Mouse (Mus musculus) C2C12 (cell line): Measurements from ENCODE around the gene Ifitm1. TPM values are rescaled to one million over a fixed set of nuclear protein-coding genes. Genes with fewer than 3 reads are reported as not detected.

Source experiments
- H3K27me3 ChIP-seq: one replicate; pipeline ENCODE4 v1.6.1; 2011; ENCODE audit not compliant: control insufficient read depth, insufficient read depth, insufficient read length
- H3K36me3 ChIP-seq: one replicate; pipeline ENCODE4 v1.6.1; 2011; ENCODE audit not compliant: control insufficient read depth, insufficient read depth
- H3K4me3 ChIP-seq: one replicate; pipeline ENCODE4 v1.5.1; 2011; ENCODE audit warnings: mild to moderate bottlenecking, control low read depth; ENCODE audit not compliant: poor library complexity, insufficient read depth, severe bottlenecking
- H3K79me2 ChIP-seq: one replicate; pipeline ENCODE4 v1.6.1; 2011; ENCODE audit not compliant: control insufficient read depth, insufficient read depth
- H3K79me3 ChIP-seq: one replicate; pipeline ENCODE4 v1.6.1; 2011; ENCODE audit warnings: low read depth, control low read depth
- H3ac ChIP-seq: one replicate; pipeline ENCODE3; 2011; ENCODE audit warnings: low read depth; ENCODE audit not compliant: control insufficient read depth, insufficient read length
- CEBPB ChIP-seq: IDR thresholded peaks from one replicate; pipeline ENCODE4 v1.6.1; 2011; ENCODE audit warnings: low read depth, mild to moderate bottlenecking, control low read depth, moderate library complexity
- CTCF ChIP-seq: IDR thresholded peaks from one replicate; pipeline ENCODE4 v1.5.1; 2011; ENCODE audit not compliant: control insufficient read depth, insufficient read depth, insufficient read length
- FOSL1 ChIP-seq: IDR thresholded peaks from one replicate; pipeline ENCODE4 v1.8.0; 2011; ENCODE audit warnings: mild to moderate bottlenecking, low read length; ENCODE audit not compliant: poor library complexity, insufficient read depth, severe bottlenecking
- MAX ChIP-seq: IDR thresholded peaks from one replicate; pipeline ENCODE4 v1.6.1; 2011; ENCODE audit warnings: mild to moderate bottlenecking, control low read depth
- MYOD1 ChIP-seq: IDR thresholded peaks from one replicate; pipeline ENCODE4 v1.6.1; 2011; ENCODE audit warnings: low read depth; ENCODE audit not compliant: control insufficient read depth, insufficient read length
- MYOG ChIP-seq: IDR thresholded peaks from one replicate; pipeline ENCODE4 v1.6.1; 2011; ENCODE audit not compliant: control insufficient read depth, insufficient read length; ENCODE audit errors: extremely low read depth
- USF1 ChIP-seq: IDR thresholded peaks from one replicate; pipeline ENCODE4 v1.6.1; 2011; ENCODE audit warnings: low read depth, mild to moderate bottlenecking, control low read depth, moderate library complexity
- polyA plus RNA-seq: library from polyadenylated mRNA; unstranded; fragments of >200 nt; fragmentation: generic; extraction: Trizol; gene quantifications from one replicate; pipeline ENCODE4 v1.2.1, GENCODE M21; 2012; ENCODE audit warnings: missing spikeins

Gene Ifitm1
- polyA plus RNA-seq, 1 experiment: 60.7 TPM

- peaks cover 13% of the 10 kb centered on the region for H3K36me3 ChIP-seq
- no peaks in the 10 kb centered on the region for H3K79me3 ChIP-seq
- H3K27me3 ChIP-seq: no peaks in the 10 kb centered on the region
- H3K79me2 ChIP-seq: peaks cover 7% of the 10 kb centered on the region
- TF ChIP-seq CTCF (no peak), MYOG (no peak), USF1 (no peak), CEBPB (no peak), FOSL1 (no peak), MAX (no peak), MYOD1 (no peak)
- H3ac ChIP-seq: no peak overlapping the region
- no peak overlapping the region for H3K4me3 ChIP-seq
These were observed 20.7 kb upstream of the Ifitm1 start for GRCm38 (mm10) chr7:140946311-140946710.

- Histone ChIP-seq H3K79me2 (peaks cover 14% of the 10 kb centered on the region), H3K27me3 (no peaks in the 10 kb centered on the region), H3K36me3 (peaks cover 13% of the 10 kb centered on the region), H3K79me3 (peaks cover 5% of the 10 kb centered on the region), H3K4me3 (no peak overlapping the region), H3ac (no peak overlapping the region)
- TF ChIP-seq CEBPB: no peak
- no peak for TF ChIP-seq MYOD1
- TF ChIP-seq MYOG: no peak
- TF ChIP-seq MAX: no peak
- TF ChIP-seq USF1: no peak
These were observed 20.0 kb upstream of the Ifitm1 start for GRCm38 (mm10) chr7:140946980-140947379.

- Histone ChIP-seq H3K36me3 (peaks cover 17% of the 10 kb centered on the region), H3K27me3 (no peaks in the 10 kb centered on the region)
- TF ChIP-seq MAX: no peak
- no peak for TF ChIP-seq USF1
- no peak for TF ChIP-seq MYOD1
- TF ChIP-seq CTCF: no peak
- no peak for TF ChIP-seq CEBPB
- no peak for TF ChIP-seq MYOG
- no peak for TF ChIP-seq FOSL1
These were observed 18.9 kb upstream of the Ifitm1 start for GRCm38 (mm10) chr7:140948161-140948560.

GRCm38 (mm10) chr7:140949255-140949654, 17.8 kb upstream of the Ifitm1 start:
- Histone ChIP-seq H3K27me3 (no peaks in the 10 kb centered on the region), H3K36me3 (peaks cover 18% of the 10 kb centered on the region), H3K79me3 (peaks cover 25% of the 10 kb centered on the region), H3ac (no peak overlapping the region), H3K79me2 (peaks cover 37% of the 10 kb centered on the region), H3K4me3 (no peak overlapping the region)
- TF ChIP-seq MYOD1 (no peak), CEBPB (no peak), CTCF (no peak), FOSL1 (no peak), USF1 (no peak), MYOG (no peak), MAX (no peak)

More at GRCm38 (mm10) chr7:140948161-140948560, 18.9 kb upstream of the Ifitm1 start:
- H3ac ChIP-seq: no peak overlapping the region
- peaks cover 14% of the 10 kb centered on the region for H3K79me3 ChIP-seq
- H3K79me2 ChIP-seq: peaks cover 26% of the 10 kb centered on the region
- no peak overlapping the region for H3K4me3 ChIP-seq

GRCm38 (mm10) chr7:140949824-140950530, 17.0 kb upstream of the Ifitm1 start, which contains the start of gene Ifitm5:
TSS of gene Ifitm5 (minus strand) at chr7:140950291.
- Histone ChIP-seq H3ac (no peak within 1 kb of the TSS), H3K27me3 (no peaks in the 10 kb centered on the region), H3K79me3 (peaks cover 31% of the 10 kb centered on the region), H3K4me3 (no peak within 1 kb of the TSS), H3K36me3 (peaks cover 18% of the 10 kb centered on the region), H3K79me2 (peaks cover 44% of the 10 kb centered on the region)
- TF ChIP-seq FOSL1: no peak
- no peak for TF ChIP-seq MYOG
- TF ChIP-seq MAX: no peak
- TF ChIP-seq CTCF: no peak
- TF ChIP-seq CEBPB: no peak

GRCm38 (mm10) chr7:140951051-140951450, 16.0 kb upstream of the Ifitm1 start:
- H3K79me3 ChIP-seq: peaks cover 39% of the 10 kb centered on the region
- no peak overlapping the region for H3K4me3 ChIP-seq
- H3K27me3 ChIP-seq: no peaks in the 10 kb centered on the region
- H3K36me3 ChIP-seq: peaks cover 18% of the 10 kb centered on the region
- peaks cover 52% of the 10 kb centered on the region for H3K79me2 ChIP-seq
- TF ChIP-seq MYOD1 (no peak), MYOG (no peak), MAX (no peak), CTCF (no peak), FOSL1 (no peak), USF1 (no peak)
- H3ac ChIP-seq: no peak overlapping the region
